Mouse (Mus musculus) lung, embryonic 14.5 days (tissue): ENCODE data around the gene Pdzd3. TPM values are rescaled to one million over a fixed set of nuclear protein-coding genes. Genes with fewer than 3 reads are reported as not detected.

ENCODE experiments used
- ATAC-seq: fragments of 200-750 bp; cut with Nextera tagmentation; 2 replicates; pipeline ENCODE4 v1.8.0; 2017; ENCODE audit warnings: mild to moderate bottlenecking, moderate TSS enrichment, moderate library complexity; ENCODE audit not compliant: insufficient read depth
- DNase-seq: peaks from one replicate; pipeline ENCODE4 v3.0.0-alpha.2; 2015
- H3K27ac ChIP-seq: fragments of 300-500 bp; sonication (generic); 2 replicates; pipeline ENCODE4 v1.5.1; 2014; ENCODE audit warnings: low read depth, mild to moderate bottlenecking, moderate library complexity
- H3K27me3 ChIP-seq: fragments of 300-500 bp; sonication (generic); 2 replicates; pipeline ENCODE4 v1.6.1; 2014; ENCODE audit warnings: low read length, control low read depth; ENCODE audit not compliant: insufficient read depth
- H3K36me3 ChIP-seq: fragments of 300-500 bp; sonication (generic); 2 replicates; pipeline ENCODE4 v1.6.1; 2014; ENCODE audit warnings: control low read depth; ENCODE audit not compliant: insufficient read depth
- H3K4me1 ChIP-seq: fragments of 300-500 bp; sonication (generic); 2 replicates; pipeline ENCODE4 v1.6.1; 2014; ENCODE audit warnings: antibody characterized with exemption, control low read depth; ENCODE audit not compliant: insufficient read depth
- H3K4me2 ChIP-seq: fragments of 300-500 bp; sonication (generic); 2 replicates; pipeline ENCODE4 v1.6.1; 2014; ENCODE audit warnings: mild to moderate bottlenecking
- H3K4me3 ChIP-seq: fragments of 300-500 bp; sonication (generic); 2 replicates; pipeline ENCODE4 v1.5.1; 2014; ENCODE audit warnings: low read depth, low read length
- H3K9ac ChIP-seq: fragments of 300-500 bp; sonication (generic); 2 replicates; pipeline ENCODE4 v1.6.1; 2014
- H3K9me3 ChIP-seq: fragments of 300-500 bp; sonication (generic); 2 replicates; pipeline ENCODE4 v1.6.1; 2016; ENCODE audit warnings: low read depth, low read length, control low read depth
- CTCF ChIP-seq: IDR thresholded peaks from 2 replicates; pipeline ENCODE4 v1.5.1; 2016; ENCODE audit warnings: antibody characterized with exemption, low read depth
- WGBS: fragments of 180-500 bp; shearing (Covaris S2); extraction: QIAGEN DNeasy Blood & Tissue Kit; methylation state at CpG from one replicate; pipeline ENCODE4 v1.1.7; 2014; 5-methylcytosine and 5-hydroxymethylcytosine counted together
- polyA plus RNA-seq: library from polyadenylated mRNA; unstranded; fragments of >200 nt; fragmentation: Nextera tagmentation; extraction: Ambion mirVana; gene quantifications from 2 replicates; pipeline ENCODE4 v1.2.1, GENCODE M21; 2014

The Pdzd3 gene
- polyA plus RNA-seq, 1 experiment from 2014 or later: 0.13 TPM

GRCm38 (mm10) chr9:44239447-44239846 is 11.8 kb downstream of the Pdzd3 start:
- H3K4me2 ChIP-seq: no peak overlapping the region
- H3K9ac ChIP-seq: no peak overlapping the region
- WGBS: 7% methylated on average over 5 of the region's 5 CpGs
- no peak for ATAC-seq
- peak; percentile 80 for TF ChIP-seq CTCF
- H3K27me3 ChIP-seq: no peaks in the 10 kb centered on the region
- DNase-seq: peak; percentile 89
- H3K36me3 ChIP-seq: no peaks in the 10 kb centered on the region
- no peak overlapping the region for H3K27ac ChIP-seq
- H3K4me3 ChIP-seq: no peak overlapping the region
- H3K9me3 ChIP-seq: no peaks in the 10 kb centered on the region
- H3K4me1 ChIP-seq: no peaks in the 10 kb centered on the region

GRCm38 (mm10) chr9:44238501-44239190 is 12.6 kb downstream of the Pdzd3 start:
- H3K36me3 ChIP-seq: no peaks in the 10 kb centered on the region
- H3K4me2 ChIP-seq: no peak overlapping the region
- WGBS: 75% methylated on average over 17 of the region's 17 CpGs
- H3K27ac ChIP-seq: no peak overlapping the region
- no peak for ATAC-seq
- H3K9me3 ChIP-seq: no peaks in the 10 kb centered on the region
- no peak for DNase-seq
- H3K27me3 ChIP-seq: no peaks in the 10 kb centered on the region
- no peak overlapping the region for H3K9ac ChIP-seq
- H3K4me3 ChIP-seq: no peak overlapping the region
- H3K4me1 ChIP-seq: no peaks in the 10 kb centered on the region
- TF ChIP-seq CTCF: no peak

DNA sequence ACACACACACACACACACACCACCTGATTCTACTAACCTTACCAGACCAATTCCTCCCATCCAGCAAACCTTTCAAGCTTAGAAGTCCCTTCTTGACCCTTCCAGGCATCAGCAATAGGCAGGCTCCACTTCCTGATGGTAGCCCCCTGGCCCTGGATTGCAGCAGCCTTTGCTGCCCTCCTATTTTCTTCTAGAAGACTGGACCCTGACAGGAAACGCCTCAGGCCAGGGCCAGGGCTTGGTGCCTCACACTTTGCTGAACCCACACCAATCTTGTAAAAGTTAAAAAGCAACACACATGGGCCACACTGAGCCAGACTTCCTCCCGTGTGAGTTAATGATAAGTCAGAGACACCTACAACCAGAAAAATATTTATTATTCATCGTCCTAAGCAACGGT is 14.1 kb downstream of the Pdzd3 start:
- Histone ChIP-seq H3K4me1 (0 out of 2 replicates have a peak, but pooled peaks cover 4% of the 10 kb centered on the region), H3K36me3 (no peaks in the 10 kb centered on the region), H3K27me3 (no peaks in the 10 kb centered on the region), H3K9ac (no peak overlapping the region), H3K27ac (no peak overlapping the region), H3K9me3 (no peaks in the 10 kb centered on the region), H3K4me3 (no peak overlapping the region), H3K4me2 (no peak overlapping the region)
- 61% methylated on average over 4 of the region's 4 CpGs for WGBS
- DNase-seq: no peak
- ATAC-seq: no peak
- no peak for TF ChIP-seq CTCF

DNA sequence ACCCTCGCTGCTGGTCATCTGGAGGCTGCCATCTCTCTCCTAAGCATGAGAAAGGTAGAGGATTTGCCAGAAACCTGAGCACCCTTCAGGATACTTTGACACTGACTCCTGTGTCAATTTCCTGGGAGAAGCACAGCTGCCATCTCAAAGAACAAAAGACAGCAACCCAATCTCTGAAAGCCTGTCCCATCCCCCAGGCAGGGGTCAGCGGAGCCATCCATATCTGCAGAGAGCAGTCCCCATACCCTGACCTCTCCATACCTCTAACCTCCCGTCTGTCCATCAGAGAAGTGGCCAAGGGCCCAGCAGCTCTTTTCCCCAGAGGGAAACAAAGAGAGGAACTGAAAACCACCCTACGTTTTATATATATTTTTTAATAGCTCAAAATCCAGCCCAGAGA is 14.7 kb downstream of the Pdzd3 start:
- no peak for DNase-seq
- Histone ChIP-seq H3K9ac (no peak overlapping the region; the same call in 1 of the 2 replicates), H3K9me3 (no peaks in the 10 kb centered on the region), H3K4me3 (no peak overlapping the region), H3K27ac (no peak overlapping the region), H3K36me3 (no peaks in the 10 kb centered on the region), H3K4me1 (0 out of 2 replicates have a peak, but pooled peaks cover 4% of the 10 kb centered on the region), H3K27me3 (no peaks in the 10 kb centered on the region), H3K4me2 (no peak overlapping the region)
- WGBS: 54% methylated on average over 4 of the region's 4 CpGs
- no peak for ATAC-seq
- no peak for TF ChIP-seq CTCF

DNA sequence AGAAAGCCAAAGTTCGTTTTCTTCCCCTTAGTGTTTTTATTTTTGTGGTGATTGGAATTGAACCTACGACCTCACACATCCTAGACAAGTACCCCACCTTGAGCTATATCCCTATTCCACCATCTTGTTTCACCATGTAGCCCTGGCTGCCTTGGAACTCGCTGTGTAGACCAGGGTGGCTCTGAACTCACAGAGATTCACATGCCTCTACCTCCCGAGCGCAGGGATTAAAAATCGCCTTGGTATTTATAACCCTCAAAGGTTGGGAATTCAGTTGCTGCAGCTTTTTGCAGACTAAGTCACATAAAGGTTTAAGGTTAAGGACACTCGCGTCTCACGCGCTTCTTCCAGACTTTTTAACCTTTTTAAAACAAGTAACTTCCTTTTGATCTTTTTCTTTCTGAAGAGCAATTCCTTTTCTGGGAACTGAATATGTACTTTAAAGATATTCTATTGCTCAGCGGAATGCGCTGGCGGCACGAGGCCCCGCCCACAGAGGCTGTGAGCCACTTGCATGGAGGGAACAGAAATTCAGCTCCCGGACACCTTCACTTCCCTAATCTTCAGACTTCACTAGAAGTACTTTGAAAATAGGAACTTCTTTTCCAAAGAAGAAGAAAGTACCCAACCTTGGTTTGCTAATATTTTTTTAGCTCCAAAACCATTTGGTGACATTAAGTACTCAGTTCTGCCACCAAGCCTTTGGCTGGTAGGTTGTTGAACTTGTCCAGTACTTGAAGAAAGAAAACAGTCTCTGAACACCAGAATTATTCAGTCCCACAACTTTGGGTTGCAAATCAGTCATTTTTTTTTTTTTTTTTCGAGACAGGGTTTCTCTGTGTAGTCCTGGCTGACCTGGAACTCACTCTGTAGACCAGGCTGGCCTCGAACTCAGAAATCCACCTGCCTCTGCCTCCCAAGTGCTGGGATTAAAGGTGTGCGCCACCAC is 16.5 kb downstream of the Pdzd3 start:
- ATAC-seq: peak; percentile 47; the same call in 1 of the 2 replicates
- DNase-seq: peak; percentile 81
- Histone ChIP-seq H3K4me3 (peak overlapping the region; percentile 88), H3K27ac (peak overlapping the region; percentile 68), H3K9me3 (no peaks in the 10 kb centered on the region), H3K4me1 (0 out of 2 replicates have a peak, but pooled peaks cover 4% of the 10 kb centered on the region), H3K9ac (peak overlapping the region; percentile 27; the same call in 1 of the 2 replicates), H3K27me3 (no peaks in the 10 kb centered on the region), H3K4me2 (peak overlapping the region; percentile 77), H3K36me3 (no peaks in the 10 kb centered on the region)
- WGBS: 18% methylated on average over 19 of the region's 19 CpGs
- no peak for TF ChIP-seq CTCF

DNA sequence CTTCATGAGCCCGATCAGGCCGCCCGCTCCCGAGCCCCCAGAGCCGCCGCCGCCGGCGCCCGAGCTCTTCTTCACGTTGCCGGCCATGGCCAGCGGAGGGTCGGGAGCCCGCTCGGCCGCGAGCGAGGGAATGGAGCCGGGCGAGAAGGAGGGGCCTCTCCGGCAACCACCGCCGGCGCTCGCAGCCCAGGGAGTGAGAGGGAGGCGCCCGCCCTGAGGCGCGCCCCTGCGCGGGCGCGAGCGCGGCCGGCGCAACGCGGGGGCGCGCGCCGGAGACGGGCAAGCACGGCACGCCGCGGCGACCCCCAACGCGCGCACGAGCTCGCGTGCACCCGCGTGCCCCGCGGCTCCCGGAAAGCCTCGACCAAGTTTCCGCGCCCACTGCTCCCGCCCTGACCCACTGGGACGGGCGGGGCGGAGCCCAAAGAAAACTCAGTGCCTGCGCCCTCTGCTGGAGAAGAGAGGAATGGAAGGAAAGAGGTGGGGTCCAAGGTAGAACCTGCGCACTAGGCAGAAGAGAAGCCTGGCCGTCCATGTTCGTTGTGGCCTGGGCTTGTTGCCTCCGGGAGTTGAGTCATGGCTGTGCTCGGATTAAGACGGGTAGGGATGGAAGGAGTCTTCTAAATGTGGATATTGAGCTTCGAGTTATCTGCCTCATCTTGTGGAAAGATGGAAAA is 17.3 kb downstream of the Pdzd3 start, which contains the start of gene Cbl:
Cbl (minus strand) TSS at position 248 of the 677 bp plus-strand sequence.
- H3K9me3 ChIP-seq: no peaks in the 10 kb centered on the region
- under 1% methylated on average over 76 of the region's 76 CpGs for whole genome bisulfite sequencing
- ATAC-seq: peak; percentile 92
- H3K4me3 ChIP-seq: peak within 1 kb of the TSS; percentile 88
- H3K36me3 ChIP-seq: no peaks in the 10 kb centered on the region
- DNase-seq: peak; percentile 99
- H3K4me1 ChIP-seq: 0 out of 2 replicates have a peak, but pooled peaks cover 4% of the 10 kb centered on the region
- H3K9ac ChIP-seq: peak within 1 kb of the TSS; percentile 86
- H3K27me3 ChIP-seq: no peaks in the 10 kb centered on the region
- TF ChIP-seq CTCF: peak; percentile 96
- H3K27ac ChIP-seq: peak within 1 kb of the TSS; percentile 90
- peak within 1 kb of the TSS; percentile 77 for H3K4me2 ChIP-seq
